Mouse (Mus musculus) kidney, embryonic 14.5 days (tissue): Measurements from ENCODE around the gene Ctss. TPM values are rescaled to one million over a fixed set of nuclear protein-coding genes. Genes with fewer than 3 reads are reported as not detected.

Experiments used
- ATAC-seq: fragments of 200-750 bp; cut with Nextera tagmentation; 2 replicates; pipeline ENCODE4 v1.8.0; 2017; ENCODE audit warnings: moderate number of reproducible peaks, mild to moderate bottlenecking, moderate TSS enrichment, moderate library complexity; ENCODE audit not compliant: low FRiP score, low TSS enrichment
- H3K27ac ChIP-seq: fragments of 300-500 bp; sonication (generic); 2 replicates; pipeline ENCODE4 v1.5.1; 2014; ENCODE audit warnings: low read depth, mild to moderate bottlenecking, low read length, moderate library complexity, mixed read lengths
- H3K27me3 ChIP-seq: fragments of 300-500 bp; sonication (generic); 2 replicates; pipeline ENCODE4 v1.6.1; 2014; ENCODE audit warnings: mild to moderate bottlenecking, low read length; ENCODE audit not compliant: control insufficient read depth, insufficient read depth
- H3K36me3 ChIP-seq: fragments of 300-500 bp; sonication (generic); 2 replicates; pipeline ENCODE4 v1.6.1; 2014; ENCODE audit warnings: low read length, mixed read lengths; ENCODE audit not compliant: control insufficient read depth, insufficient read depth
- H3K4me1 ChIP-seq: fragments of 300-500 bp; sonication (generic); 2 replicates; pipeline ENCODE4 v1.6.1; 2014; ENCODE audit warnings: low read length, mixed read lengths; ENCODE audit not compliant: control insufficient read depth, insufficient read depth
- H3K4me2 ChIP-seq: fragments of 300-500 bp; sonication (generic); replicated peaks from 2 replicates; pipeline ENCODE4 v1.6.1; 2014; ENCODE audit warnings: low read depth, mild to moderate bottlenecking, low read length
- H3K4me3 ChIP-seq: fragments of 300-500 bp; sonication (generic); 2 replicates; pipeline ENCODE4 v1.5.1; 2014; ENCODE audit warnings: mild to moderate bottlenecking, low read length
- H3K9ac ChIP-seq: fragments of 300-500 bp; sonication (generic); 2 replicates; pipeline ENCODE4 v1.6.1; 2014; ENCODE audit warnings: low read depth, mild to moderate bottlenecking, low read length, moderate library complexity
- H3K9me3 ChIP-seq: fragments of 300-500 bp; sonication (generic); 2 replicates; pipeline ENCODE4 v1.6.1; 2016; ENCODE audit warnings: low read length; ENCODE audit not compliant: control insufficient read depth
- WGBS: fragments of 180-500 bp; shearing (Covaris S2); extraction: QIAGEN DNeasy Blood & Tissue Kit; methylation state at CpG from one replicate; pipeline ENCODE4 v1.1.7; 2014; 5-methylcytosine and 5-hydroxymethylcytosine counted together
- polyA plus RNA-seq: library from polyadenylated mRNA; unstranded; fragments of >200 nt; fragmentation: Nextera tagmentation; extraction: Ambion mirVana; gene quantifications from 2 replicates; pipeline ENCODE4 v1.2.1, GENCODE M21; 2014

Gene Ctss
- polyA plus RNA-seq, 1 experiment from 2014 or later: 12.2 TPM

- ATAC-seq: no peak
- H3K9me3 ChIP-seq: no peaks in the 10 kb centered on the region
- H3K27ac ChIP-seq: no peak overlapping the region
- 47% methylated on average over 2 of the region's 2 CpGs for WGBS
- H3K27me3 ChIP-seq: no peaks in the 10 kb centered on the region
- no peaks in the 10 kb centered on the region for H3K4me1 ChIP-seq
- no peak overlapping the region for H3K9ac ChIP-seq
- no peaks in the 10 kb centered on the region for H3K36me3 ChIP-seq
- no peak overlapping the region for H3K4me2 ChIP-seq
- no peak overlapping the region for H3K4me3 ChIP-seq
Observed at GRCm38 (mm10) chr3:95502312-95502711, 24.3 kb upstream of the Ctss start.

- WGBS: 61% methylated on average over 6 of the region's 6 CpGs
- Histone ChIP-seq H3K27me3 (no peaks in the 10 kb centered on the region), H3K4me3 (no peak overlapping the region), H3K27ac (no peak overlapping the region), H3K4me2 (no peak overlapping the region), H3K9me3 (no peaks in the 10 kb centered on the region), H3K9ac (no peak overlapping the region), H3K36me3 (no peaks in the 10 kb centered on the region; the same call in 1 of the 2 replicates), H3K4me1 (no peaks in the 10 kb centered on the region)
- ATAC-seq: no peak
Observed at GRCm38 (mm10) chr3:95509348-95509747, 17.2 kb upstream of the Ctss start.

GRCm38 (mm10) chr3:95511611-95512180 lies 14.9 kb upstream of the Ctss start:
- Histone ChIP-seq H3K4me2 (no peak overlapping the region), H3K9me3 (no peaks in the 10 kb centered on the region), H3K27me3 (no peaks in the 10 kb centered on the region), H3K36me3 (no peaks in the 10 kb centered on the region; the same call in 1 of the 2 replicates), H3K9ac (no peak overlapping the region), H3K4me1 (no peaks in the 10 kb centered on the region), H3K27ac (no peak overlapping the region), H3K4me3 (no peak overlapping the region)
- no peak for ATAC-seq
- 73% methylated on average over 9 of the region's 9 CpGs for WGBS

GRCm38 (mm10) chr3:95516614-95517041 lies 10.0 kb upstream of the Ctss start:
- H3K4me2 ChIP-seq: no peak overlapping the region
- H3K4me3 ChIP-seq: no peak overlapping the region
- no peak for ATAC-seq
- H3K9ac ChIP-seq: no peak overlapping the region
- no peaks in the 10 kb centered on the region for H3K27me3 ChIP-seq
- H3K4me1 ChIP-seq: no peaks in the 10 kb centered on the region
- WGBS: 95% methylated on average over 3 of the region's 3 CpGs
- no peaks in the 10 kb centered on the region for H3K36me3 ChIP-seq
- no peak overlapping the region for H3K27ac ChIP-seq
- no peaks in the 10 kb centered on the region for H3K9me3 ChIP-seq

GRCm38 (mm10) chr3:95517493-95517898 lies 9.1 kb upstream of the Ctss start:
- Histone ChIP-seq H3K27ac (no peak overlapping the region), H3K9ac (no peak overlapping the region), H3K4me1 (no peaks in the 10 kb centered on the region), H3K36me3 (no peaks in the 10 kb centered on the region), H3K27me3 (no peaks in the 10 kb centered on the region), H3K9me3 (no peaks in the 10 kb centered on the region), H3K4me3 (no peak overlapping the region), H3K4me2 (no peak overlapping the region)
- WGBS: 23% methylated on average over 10 of the region's 10 CpGs
- peak; percentile 57; the same call in 1 of the 2 replicates for ATAC-seq

GRCm38 (mm10) chr3:95518891-95519290 lies 7.7 kb upstream of the Ctss start:
- Histone ChIP-seq H3K27me3 (no peaks in the 10 kb centered on the region), H3K36me3 (no peaks in the 10 kb centered on the region), H3K4me1 (no peaks in the 10 kb centered on the region), H3K4me3 (no peak overlapping the region), H3K9me3 (no peaks in the 10 kb centered on the region), H3K4me2 (no peak overlapping the region), H3K9ac (no peak overlapping the region), H3K27ac (no peak overlapping the region)
- 77% methylated on average over 7 of the region's 7 CpGs for WGBS
- ATAC-seq: no peak

- Histone ChIP-seq H3K36me3 (no peaks in the 10 kb centered on the region), H3K4me2 (no peak overlapping the region), H3K4me1 (no peaks in the 10 kb centered on the region), H3K4me3 (no peak overlapping the region), H3K27me3 (no peaks in the 10 kb centered on the region), H3K9ac (no peak overlapping the region), H3K27ac (no peak overlapping the region), H3K9me3 (no peaks in the 10 kb centered on the region)
- ATAC-seq: no peak
- 80% methylated on average over 2 of the region's 2 CpGs for WGBS
Observed at GRCm38 (mm10) chr3:95519315-95519714, 7.3 kb upstream of the Ctss start.

GRCm38 (mm10) chr3:95520100-95520499 lies 6.5 kb upstream of the Ctss start:
- H3K4me2 ChIP-seq: no peak overlapping the region
- no peaks in the 10 kb centered on the region for H3K4me1 ChIP-seq
- WGBS: 92% methylated on average over 3 of the region's 3 CpGs
- no peak overlapping the region for H3K9ac ChIP-seq
- H3K4me3 ChIP-seq: no peak overlapping the region
- ATAC-seq: no peak
- H3K27ac ChIP-seq: no peak overlapping the region
- no peaks in the 10 kb centered on the region for H3K27me3 ChIP-seq
- H3K36me3 ChIP-seq: no peaks in the 10 kb centered on the region
- no peaks in the 10 kb centered on the region for H3K9me3 ChIP-seq

- Histone ChIP-seq H3K27me3 (no peaks in the 10 kb centered on the region), H3K9me3 (no peaks in the 10 kb centered on the region), H3K4me1 (no peaks in the 10 kb centered on the region), H3K27ac (no peak overlapping the region), H3K4me3 (no peak overlapping the region), H3K4me2 (no peak overlapping the region), H3K36me3 (no peaks in the 10 kb centered on the region), H3K9ac (no peak overlapping the region)
- WGBS: 89% methylated on average over 10 of the region's 10 CpGs
- no peak for ATAC-seq
Observed at GRCm38 (mm10) chr3:95521168-95521567, 5.4 kb upstream of the Ctss start.
